Mouse (Mus musculus) forebrain, embryonic 14.5 days (tissue): ENCODE data around the gene Cpa1. TPM values are rescaled to one million over a fixed set of nuclear protein-coding genes. Genes with fewer than 3 reads are reported as not detected.

Source experiments
- ATAC-seq: fragments of 200-750 bp; cut with Nextera tagmentation; 2 replicates; pipeline ENCODE4 v1.8.0; 2017; ENCODE audit warnings: mild to moderate bottlenecking, moderate library complexity
- DNase-seq: peaks from one replicate; pipeline ENCODE4 v3.0.0-alpha.2; 2015; ENCODE audit warnings: low spot score
- H3K27ac ChIP-seq: fragments of 300-500 bp; sonication (generic); 2 replicates; pipeline ENCODE4 v1.5.1; 2014; ENCODE audit warnings: low read depth, mild to moderate bottlenecking, control low read depth, low read length, moderate library complexity
- H3K27me3 ChIP-seq: fragments of 300-500 bp; sonication (generic); replicated peaks from 2 replicates; pipeline ENCODE4 v1.6.1; 2014; ENCODE audit warnings: low read length, control low read depth, mixed read lengths; ENCODE audit not compliant: control insufficient read depth, insufficient read depth
- H3K36me3 ChIP-seq: fragments of 300-500 bp; sonication (generic); 2 replicates; pipeline ENCODE4 v1.6.1; 2014; ENCODE audit warnings: low read length, control low read depth; ENCODE audit not compliant: control insufficient read depth, insufficient read depth
- H3K4me1 ChIP-seq: fragments of 300-500 bp; sonication (generic); 2 replicates; pipeline ENCODE4 v1.6.1; 2014; ENCODE audit warnings: antibody characterized with exemption, low read length, control low read depth; ENCODE audit not compliant: control insufficient read depth, insufficient read depth
- H3K4me2 ChIP-seq: fragments of 300-500 bp; sonication (generic); 2 replicates; pipeline ENCODE4 v1.6.1; 2014; ENCODE audit warnings: mild to moderate bottlenecking, control low read depth, low read length
- H3K4me3 ChIP-seq: fragments of 300-500 bp; sonication (generic); 2 replicates; pipeline ENCODE4 v1.5.1; 2014; ENCODE audit warnings: low read depth, low read length, control low read depth
- H3K9ac ChIP-seq: fragments of 300-500 bp; sonication (generic); 2 replicates; pipeline ENCODE4 v1.6.1; 2014; ENCODE audit warnings: mild to moderate bottlenecking, low read length, control low read depth, moderate library complexity
- H3K9me3 ChIP-seq: fragments of 300-500 bp; sonication (generic); replicated peaks from 2 replicates; pipeline ENCODE4 v1.6.1; 2016; ENCODE audit warnings: low read length, control low read depth, mixed read lengths; ENCODE audit not compliant: control insufficient read depth
- WGBS: fragments of 180-500 bp; shearing (Covaris S2); extraction: QIAGEN DNeasy Blood & Tissue Kit; methylation state at CpG from one replicate; pipeline ENCODE4 v1.1.7; 2014; 5-methylcytosine and 5-hydroxymethylcytosine counted together
- polyA plus RNA-seq: library from polyadenylated mRNA; unstranded; fragments of >200 nt; fragmentation: Nextera tagmentation; extraction: Ambion mirVana; gene quantifications from 2 replicates; pipeline ENCODE4 v1.2.1, GENCODE M21; 2014

The Cpa1 gene
- polyA plus RNA-seq, 1 experiment from 2014 or later = 0.58 TPM

DNA sequence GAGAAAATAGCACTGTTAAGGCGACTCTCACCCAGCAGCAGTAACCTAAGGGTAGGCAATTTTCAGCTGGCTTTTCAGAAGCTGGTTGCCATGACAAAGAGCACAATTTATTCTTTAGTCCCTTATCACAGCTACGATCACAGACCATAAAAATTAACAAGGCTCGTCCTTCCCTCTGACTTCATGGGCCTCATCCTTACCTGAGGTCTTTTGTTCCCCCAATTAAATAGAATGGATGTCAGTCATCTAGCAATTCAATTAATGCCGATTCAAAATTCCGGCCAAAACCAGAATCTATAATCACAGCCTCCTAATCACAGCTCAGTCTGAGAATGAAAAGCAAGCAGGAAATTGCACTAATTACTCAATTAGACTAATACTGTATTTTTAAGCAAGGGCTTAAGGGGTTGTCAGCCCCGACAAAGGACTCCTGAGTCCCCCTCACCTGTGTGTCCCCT is 15.4 kb downstream of the Cpa1 start:
- peaks cover 39% of the 10 kb centered on the region for H3K4me1 ChIP-seq
- H3K36me3 ChIP-seq = no peaks in the 10 kb centered on the region
- no peaks in the 10 kb centered on the region for H3K27me3 ChIP-seq
- DNase-seq = peak; percentile 79
- 0 out of 2 replicates have a peak overlapping the region, but pooled peaks have one; percentile 10 for H3K4me2 ChIP-seq
- ATAC-seq = peak; percentile 73
- H3K9ac ChIP-seq = peak overlapping the region; percentile 38
- peak overlapping the region; percentile 83 for H3K27ac ChIP-seq
- no peaks in the 10 kb centered on the region for H3K9me3 ChIP-seq
- no peak overlapping the region for H3K4me3 ChIP-seq
- 4% methylated on average over 6 of the region's 6 CpGs for WGBS

DNA sequence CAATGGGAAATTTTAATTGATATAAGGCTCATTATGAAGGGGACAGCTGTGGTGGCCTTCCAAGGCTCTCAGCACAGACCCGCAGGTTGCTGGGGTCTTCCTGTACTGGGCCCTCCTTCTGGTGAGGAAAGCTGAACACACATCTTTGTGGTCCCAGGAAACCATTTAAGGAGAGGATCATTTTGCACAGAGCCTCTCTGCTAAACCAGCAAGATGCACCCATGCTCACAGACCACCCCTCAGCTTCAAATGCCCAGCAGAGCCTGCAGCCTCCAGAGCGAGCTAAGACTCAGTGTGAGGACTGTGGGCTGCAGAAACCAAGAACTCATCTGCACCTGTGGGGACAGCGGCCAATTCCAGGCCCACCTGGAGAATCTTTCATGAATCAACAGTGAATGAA is 15.9 kb downstream of the Cpa1 start:
- Histone ChIP-seq H3K27ac (peak overlapping the region; percentile 83), H3K9me3 (no peaks in the 10 kb centered on the region), H3K4me3 (no peak overlapping the region), H3K9ac (peak overlapping the region; percentile 38), H3K27me3 (no peaks in the 10 kb centered on the region), H3K36me3 (no peaks in the 10 kb centered on the region), H3K4me2 (no peak overlapping the region), H3K4me1 (peaks cover 38% of the 10 kb centered on the region)
- 41% methylated on average over 3 of the region's 3 CpGs for WGBS
- ATAC-seq = peak; percentile 42
- DNase-seq = no peak

DNA sequence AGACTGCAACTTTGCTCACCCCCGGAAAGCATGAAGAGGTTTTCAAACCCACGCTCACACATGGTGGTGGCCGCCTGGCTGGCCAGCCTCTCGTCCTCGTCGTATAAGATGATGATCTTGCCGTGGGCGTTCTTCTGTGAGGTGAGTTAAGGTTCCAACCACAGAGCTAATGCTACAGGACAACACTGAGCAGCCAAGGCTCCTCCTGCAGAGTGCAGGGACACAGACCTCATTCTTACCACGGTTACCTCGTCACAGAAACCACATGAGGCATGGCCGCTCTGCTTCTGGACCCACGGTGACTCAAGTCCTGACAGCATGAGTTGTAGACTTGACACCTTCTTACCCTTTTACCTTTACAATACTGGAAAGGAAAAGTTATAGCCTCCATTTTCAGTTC is 18.3 kb downstream of the Cpa1 start:
- H3K9me3 ChIP-seq = no peaks in the 10 kb centered on the region
- H3K9ac ChIP-seq = no peak overlapping the region
- no peaks in the 10 kb centered on the region for H3K27me3 ChIP-seq
- no peak for ATAC-seq
- DNase-seq = no peak
- H3K27ac ChIP-seq = no peak overlapping the region
- no peaks in the 10 kb centered on the region for H3K36me3 ChIP-seq
- H3K4me1 ChIP-seq = peaks cover 36% of the 10 kb centered on the region
- H3K4me2 ChIP-seq = no peak overlapping the region
- no peak overlapping the region for H3K4me3 ChIP-seq
- 97% methylated on average over 12 of the region's 12 CpGs for WGBS

DNA sequence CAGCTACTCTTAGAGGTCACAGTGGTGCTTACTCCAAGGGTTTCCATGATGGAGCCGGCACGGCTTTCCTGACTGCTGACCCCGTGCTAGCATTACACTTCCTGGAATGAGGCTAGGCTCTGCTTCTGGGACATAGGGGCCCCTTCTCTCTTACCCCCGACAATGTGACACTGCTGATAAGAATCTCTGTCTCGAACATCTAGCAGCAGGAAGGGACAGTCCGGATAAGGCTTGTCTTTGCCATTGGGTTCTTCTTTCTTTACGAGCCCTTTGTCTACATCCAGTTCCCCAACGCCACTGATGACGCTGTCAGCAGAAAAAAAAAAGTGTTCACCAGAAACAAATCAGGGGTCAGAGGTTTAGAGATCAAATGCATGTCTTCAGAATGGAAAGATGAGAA is 19.6 kb downstream of the Cpa1 start:
- Histone ChIP-seq H3K4me3 (no peak overlapping the region), H3K27ac (no peak overlapping the region)
- 87% methylated on average over 9 of the region's 9 CpGs for WGBS

DNA sequence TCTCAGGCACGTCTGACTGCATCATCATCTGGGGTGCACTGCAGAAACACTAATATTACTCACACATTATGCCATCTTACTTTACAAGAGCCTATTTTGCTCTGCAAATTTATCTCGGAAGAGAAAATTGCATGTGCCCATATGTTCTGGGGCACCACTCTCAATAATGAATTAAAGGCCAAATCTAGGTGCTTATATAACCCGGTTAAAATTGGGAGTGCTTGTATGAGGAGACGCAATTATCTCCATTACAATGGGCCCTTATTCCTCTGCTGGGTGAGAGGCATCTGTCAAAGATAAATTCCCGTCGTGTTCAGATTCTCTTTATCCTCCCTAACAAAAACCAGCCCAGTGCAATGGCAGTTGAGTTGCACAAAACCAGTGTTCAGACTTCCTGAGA is 25.8 kb downstream of the Cpa1 start:
- Histone ChIP-seq H3K27ac (0 out of 2 replicates have a peak overlapping the region, but pooled peaks have one; percentile 5), H3K9ac (no peak overlapping the region), H3K9me3 (no peaks in the 10 kb centered on the region), H3K4me3 (no peak overlapping the region), H3K27me3 (no peaks in the 10 kb centered on the region), H3K4me1 (peaks cover 10% of the 10 kb centered on the region), H3K4me2 (no peak overlapping the region), H3K36me3 (no peaks in the 10 kb centered on the region)
- DNase-seq = no peak
- 0 out of 2 replicates have a peak, but pooled peaks have one; percentile 26 for ATAC-seq
- WGBS = 20% methylated on average over 6 of the region's 6 CpGs

More for the DNA sequence above, 19.6 kb downstream of the Cpa1 start:
- Histone ChIP-seq H3K9ac (no peak overlapping the region), H3K4me1 (peaks cover 23% of the 10 kb centered on the region), H3K9me3 (no peaks in the 10 kb centered on the region), H3K4me2 (no peak overlapping the region), H3K36me3 (no peaks in the 10 kb centered on the region), H3K27me3 (no peaks in the 10 kb centered on the region)
- ATAC-seq (no peak), DNase-seq (no peak)

DNA sequence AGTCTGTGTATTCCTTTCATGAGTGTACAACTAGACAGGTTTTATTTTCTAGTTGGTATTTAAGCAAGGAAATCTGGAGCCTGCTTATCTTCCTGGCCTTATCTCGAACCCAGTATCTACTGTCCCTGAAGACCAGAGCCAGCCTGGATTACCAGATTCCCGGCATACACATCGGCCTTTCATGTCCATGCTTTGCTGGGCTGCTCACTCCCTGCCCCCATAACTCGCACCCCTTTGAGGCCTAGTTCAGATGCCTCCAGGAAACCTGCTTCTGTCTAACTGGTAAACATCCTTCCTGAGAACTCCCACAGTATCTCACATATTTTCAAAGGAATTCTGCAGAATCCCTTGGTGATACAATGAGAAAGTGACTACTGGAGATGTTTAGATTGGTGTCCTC is 26.3 kb downstream of the Cpa1 start:
- H3K27ac ChIP-seq = no peak overlapping the region
- H3K4me2 ChIP-seq = no peak overlapping the region
- no peak overlapping the region for H3K4me3 ChIP-seq
- H3K27me3 ChIP-seq = no peaks in the 10 kb centered on the region
- H3K36me3 ChIP-seq = no peaks in the 10 kb centered on the region
- DNase-seq (no peak), ATAC-seq (no peak)
- peaks cover 10% of the 10 kb centered on the region for H3K4me1 ChIP-seq
- no peaks in the 10 kb centered on the region for H3K9me3 ChIP-seq
- H3K9ac ChIP-seq = no peak overlapping the region
- WGBS = 63% methylated on average over 4 of the region's 4 CpGs

DNA sequence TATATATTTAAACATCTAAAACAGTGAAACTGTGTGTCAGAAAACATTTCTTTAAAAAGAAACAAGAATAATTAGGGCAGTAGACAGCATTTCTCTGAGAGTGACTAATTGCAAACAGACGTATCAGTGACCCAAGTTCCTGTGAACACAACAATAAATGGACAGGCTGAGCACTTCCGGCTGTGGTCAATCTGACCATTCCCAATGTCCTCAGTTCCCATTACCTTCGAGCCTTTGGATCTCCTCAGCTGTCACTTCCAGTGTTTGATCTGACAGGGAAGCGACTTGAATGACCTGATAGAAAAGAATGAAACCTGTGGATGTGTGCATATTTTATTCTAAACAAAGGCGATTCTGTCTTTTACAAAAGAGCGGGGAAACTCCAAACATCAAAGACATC is 27.0 kb downstream of the Cpa1 start:
- 43% methylated on average over 6 of the region's 6 CpGs for whole genome bisulfite sequencing
- H3K4me1 ChIP-seq = peaks cover 10% of the 10 kb centered on the region

DNA sequence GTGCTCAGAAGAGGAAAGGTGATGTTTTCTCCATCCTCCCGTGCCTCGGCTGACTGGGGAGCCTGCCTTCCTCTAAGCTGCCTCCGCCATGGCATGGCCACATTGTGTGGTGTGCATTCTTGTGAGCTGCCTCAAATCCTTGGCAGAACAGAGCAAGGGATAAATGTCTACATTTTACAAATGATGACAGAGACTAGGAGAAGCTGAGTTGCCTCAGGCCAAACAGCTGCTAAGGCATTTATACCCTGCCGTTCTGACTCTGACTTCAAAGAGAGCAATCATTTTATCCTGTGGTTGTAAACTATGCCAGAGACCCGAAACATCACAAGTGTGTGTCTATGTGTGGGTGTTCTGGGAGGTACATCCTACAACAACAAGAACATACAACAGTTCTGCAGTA is 28.6 kb downstream of the Cpa1 start:
- no peak overlapping the region for H3K4me3 ChIP-seq
- ATAC-seq (no peak), DNase-seq (no peak)
- 42% methylated on average over 5 of the region's 5 CpGs for WGBS
- no peaks in the 10 kb centered on the region for H3K27me3 ChIP-seq
- no peak overlapping the region for H3K27ac ChIP-seq
- no peak overlapping the region for H3K4me2 ChIP-seq
- no peak overlapping the region for H3K9ac ChIP-seq
- no peaks in the 10 kb centered on the region for H3K9me3 ChIP-seq
- H3K4me1 ChIP-seq = peaks cover 13% of the 10 kb centered on the region
- no peaks in the 10 kb centered on the region for H3K36me3 ChIP-seq

More for the DNA sequence above, 27.0 kb downstream of the Cpa1 start:
- Histone ChIP-seq H3K9ac (no peak overlapping the region), H3K4me3 (no peak overlapping the region), H3K36me3 (no peaks in the 10 kb centered on the region), H3K4me2 (no peak overlapping the region), H3K27me3 (no peaks in the 10 kb centered on the region), H3K9me3 (no peaks in the 10 kb centered on the region), H3K27ac (no peak overlapping the region)
- DNase-seq (no peak), ATAC-seq (no peak)

DNA sequence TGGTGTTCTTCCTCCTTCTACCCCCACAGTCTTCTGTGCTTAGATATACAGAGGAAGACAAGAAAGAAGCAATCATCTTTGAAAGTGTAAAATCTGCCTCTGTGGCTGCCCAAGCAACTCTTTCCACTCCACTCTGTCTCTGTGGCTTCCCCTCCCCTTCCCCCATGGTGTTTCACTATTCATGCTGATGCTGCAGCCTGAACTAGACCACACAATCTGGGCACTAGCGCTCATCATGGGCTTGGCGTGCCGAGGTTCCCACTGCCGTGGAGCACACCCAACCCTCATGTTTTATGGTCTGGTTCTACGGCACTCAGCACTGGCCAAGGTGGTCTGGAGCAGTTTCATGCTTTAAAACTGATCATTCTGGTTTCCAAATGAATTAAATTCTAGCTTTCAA is 32.7 kb downstream of the Cpa1 start:
- ATAC-seq (no peak), DNase-seq (no peak)
- Histone ChIP-seq H3K9ac (no peak overlapping the region), H3K4me2 (no peak overlapping the region), H3K9me3 (no peaks in the 10 kb centered on the region), H3K4me3 (no peak overlapping the region), H3K36me3 (no peaks in the 10 kb centered on the region), H3K27me3 (no peaks in the 10 kb centered on the region), H3K4me1 (peaks cover 28% of the 10 kb centered on the region), H3K27ac (no peak overlapping the region)
- WGBS = 69% methylated on average over 5 of the region's 5 CpGs
